Mouse (Mus musculus): ENCODE measurements around the gene Cfap299.

GRCm38 (mm10) chr5:98807953-98808352 is 478.8 kb downstream of the Cfap299 start:
- TF ChIP-seq CTCF (IDR thresholded peaks at IDR 0.05; ENCODE audit: insufficient read depth, low read depth, low read length) (no peak), POLR2A (IDR thresholded peaks at IDR 0.05; ENCODE audit: insufficient read depth, low read depth, low read length) (no peak)

All from olfactory bulb, adult 2 months (tissue).